Mouse (Mus musculus) spleen, postnatal 14 days (tissue): ENCODE data around the gene Mgam.
"Not testable (repeated sequence)": the region's sequence is repeated elsewhere in the genome, so short reads cannot be mapped to it uniquely, and the experiment has no call there.

ENCODE experiments used
- DNase-seq, 2 experiments: peaks; one replicate each; pipeline ENCODE4 v3.0.0; 2021 to 2022; ENCODE audit warnings: low spot score in 2 of 2

Mgam gene

GRCm38 (mm10) chr6:40728506-40728905 lies 99.9 kb downstream of the Mgam start:
- not testable (repeated sequence) for DNase-seq

GRCm38 (mm10) chr6:40739545-40739944 lies 110.9 kb downstream of the Mgam start:
- no peak for DNase-seq

- DNase-seq: not testable (repeated sequence)
Measured at GRCm38 (mm10) chr6:40749030-40749429, 120.4 kb downstream of the Mgam start.

DNA sequence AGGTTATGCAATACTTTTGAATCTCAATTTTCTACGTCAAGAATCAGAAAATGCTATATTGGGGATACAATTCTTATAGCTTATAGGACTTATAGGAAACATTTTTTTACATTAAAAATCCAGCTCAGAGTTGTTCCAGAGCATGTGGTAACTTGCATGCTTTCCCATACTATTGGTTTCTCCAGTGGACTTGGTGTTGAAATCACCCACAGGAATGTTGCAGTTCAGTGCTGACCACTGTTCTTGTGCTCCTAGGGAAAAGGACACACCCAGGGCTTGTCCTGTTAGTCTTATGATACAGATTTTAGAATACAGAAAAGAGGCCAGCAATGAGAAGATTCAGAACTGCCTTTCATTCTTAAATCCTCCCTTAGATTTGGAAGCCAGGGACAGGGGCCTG lies 127.3 kb downstream of the Mgam start:
- DNase-seq: no peak

DNA sequence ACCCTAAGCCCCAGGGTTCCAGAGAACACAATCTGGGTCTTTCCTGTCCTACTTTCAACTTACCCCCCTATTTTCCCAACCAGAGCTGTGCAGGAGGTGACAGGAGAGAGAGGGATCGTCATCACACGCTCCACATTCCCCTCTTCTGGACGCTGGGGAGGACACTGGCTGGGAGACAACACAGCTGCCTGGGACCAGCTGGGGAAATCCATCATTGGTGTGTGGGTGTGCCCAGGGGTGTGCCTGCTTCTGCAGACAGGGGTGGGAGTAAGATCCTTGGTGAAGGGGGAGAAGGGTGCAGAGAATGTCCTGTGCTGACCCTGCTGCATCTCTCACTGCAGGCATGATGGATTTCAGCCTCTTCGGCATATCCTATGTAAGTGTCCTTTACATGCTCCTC lies 128.7 kb downstream of the Mgam start:
- not testable (repeated sequence) for DNase-seq

- no peak for DNase-seq
Measured at GRCm38 (mm10) chr6:40774656-40775055, 146.0 kb downstream of the Mgam start.

- DNase-seq: no peak
Measured at GRCm38 (mm10) chr6:40778458-40778857, 149.8 kb downstream of the Mgam start.

DNA sequence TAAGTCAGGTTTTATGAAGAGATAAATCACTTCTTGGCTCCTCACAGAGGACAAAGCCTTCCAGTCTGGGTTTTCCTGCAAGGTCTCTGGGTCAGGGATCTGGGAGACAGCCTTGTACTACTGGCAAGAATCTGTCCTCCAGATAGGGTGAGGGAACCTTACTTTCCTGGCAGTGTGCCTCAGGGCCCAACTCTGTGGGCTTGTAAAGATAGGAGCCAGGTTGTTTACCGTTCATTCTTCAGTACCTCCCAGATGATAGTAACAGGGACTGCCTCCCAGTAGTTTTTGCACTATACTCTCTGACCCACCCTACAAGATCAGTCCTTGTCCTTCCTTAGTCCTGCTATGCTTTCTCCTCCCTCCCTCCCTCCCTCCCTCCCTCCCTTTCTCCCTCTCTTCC lies 155.0 kb downstream of the Mgam start:
- no peak for DNase-seq

- no peak for DNase-seq
Measured at GRCm38 (mm10) chr6:40784378-40784777, 155.7 kb downstream of the Mgam start.

- no peak for DNase-seq
Measured at GRCm38 (mm10) chr6:40795077-40795812, 166.6 kb downstream of the Mgam start.

DNA sequence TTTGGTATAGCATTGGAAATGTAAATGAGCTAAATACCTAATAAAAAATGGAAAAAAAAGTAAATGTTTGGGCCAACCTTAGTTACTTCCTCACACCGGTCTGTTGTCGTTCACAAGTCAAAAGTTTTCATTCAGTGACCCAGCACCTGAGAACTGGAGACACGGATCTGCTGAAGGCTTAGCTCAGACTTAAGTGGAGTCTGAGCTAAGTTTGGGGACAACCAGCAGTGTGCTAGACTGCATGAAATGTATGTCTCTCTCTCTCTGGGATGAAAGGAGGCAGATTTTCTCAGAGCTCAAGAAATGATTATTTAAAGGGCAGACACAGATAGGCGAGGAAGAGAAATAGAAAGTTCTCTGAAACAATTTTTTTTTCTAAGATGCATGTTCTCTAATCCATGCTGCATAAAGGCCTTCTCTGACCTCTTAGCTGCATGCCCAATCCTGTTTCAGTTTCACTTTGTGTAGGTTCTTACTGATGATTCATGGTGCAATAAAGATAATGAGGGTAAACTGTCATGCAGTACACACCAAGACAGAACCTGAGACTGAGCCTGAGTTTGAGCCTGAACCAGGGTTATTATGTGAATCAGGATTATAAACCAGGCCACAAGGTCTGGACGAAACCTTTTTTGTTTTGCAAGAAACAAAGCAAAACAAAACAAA lies 189.7 kb downstream of the Mgam start:
- no peak for DNase-seq
